In the genomic region with DNA sequence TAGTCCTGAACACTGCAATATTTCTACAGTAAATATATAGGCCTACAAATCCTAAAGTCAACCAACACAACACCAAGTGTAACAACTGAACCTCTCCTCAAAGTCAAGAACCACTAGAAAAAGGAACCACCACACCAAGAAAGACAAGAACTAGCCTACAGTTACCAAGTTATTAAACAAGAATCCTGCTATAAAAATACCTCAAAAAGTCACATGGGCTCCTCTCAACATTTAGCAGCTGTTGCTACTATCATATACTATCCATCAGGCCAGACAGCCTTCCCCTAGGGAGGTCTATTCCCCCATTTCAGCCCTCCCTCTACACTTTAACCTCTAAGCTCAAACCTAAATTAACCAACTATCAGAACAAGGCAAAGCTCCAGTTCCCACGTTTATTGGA, we compare ENCODE assay signal across 9 mouse cellular contexts. TPM values are rescaled to one million over a fixed set of nuclear protein-coding genes. Genes with fewer than 3 reads are reported as not detected.
DNase-seq lines count a peak whose midpoint lies in the region; ATAC-seq and TF ChIP-seq lines count a peak whose summit lies in the region.
"Had no signal": no experiment of that assay in that cellular context is flagged by ENCODE, and none has a peak within 500 bp of the region (broad histone marks: within the 10 kb centered on the region; RNA-seq: fewer than 3 reads in every experiment).

No protein-coding gene starts in this region.

- WGBS in forebrain, embryonic 15.5 days: 2% methylated on average over 1 of the region's 1 CpGs
- 2% methylated on average over 1 of the region's 1 CpGs for WGBS in liver, embryonic 15.5 days (ENCODE audit: insufficient replicate concordance)

- ATAC-seq in forebrain, embryonic 15.5 days (replicated peaks): no peak
- ATAC-seq in liver, embryonic 15.5 days (ENCODE audit: insufficient read depth): no peak
- no peak for ATAC-seq in granulocyte monocyte progenitor cell, adult 5-6 weeks (replicated peaks; ENCODE audit: poor library complexity, severe bottlenecking)

- H3K4me2 ChIP-seq in CH12.LX (ENCODE audit: insufficient read depth, low read depth, poor library complexity, severe bottlenecking): peak overlapping the region; percentile 100
- peak overlapping the region; percentile 58 for H3K4me2 ChIP-seq in forebrain, embryonic 15.5 days (replicated peaks)
- peak overlapping the region; percentile 95 for H3K4me2 ChIP-seq in liver, embryonic 15.5 days

- H3K27me3 ChIP-seq in CH12.LX (replicated peaks): peaks cover 11% of the 10 kb centered on the region
- H3K27me3 ChIP-seq in forebrain, embryonic 15.5 days: no peaks in the 10 kb centered on the region
- peaks cover 21% of the 10 kb centered on the region for H3K27me3 ChIP-seq in liver, embryonic 15.5 days

- intact Hi-C loops in gastrocnemius, adult 2 months (cut with DNase I): loop anchor here (2.0 to 5.0 kb wide), 2 partner anchors 43 to 67 kb away; a partner anchor contains a TSS

- in situ Hi-C loops in CH12.LX (cut with MboI; ENCODE audit: low pct_ligation_motif_present, low pct_unique_long_range_greater_than_20kb, low sequenced_read_pairs): loop anchor here (5.0 kb wide), 1 partner anchor 42 kb away; no protein-coding TSS in a partner anchor

- peaks cover 0 to 23% of the 10 kb centered on the region in 2 experiments; a peak in 2 of 4 replicates for H3K4me1 ChIP-seq in CH12.LX (ENCODE audit: control insufficient read depth in 1 of 2, insufficient read depth in 2 of 2)
- H3K4me1 ChIP-seq in forebrain, embryonic 15.5 days: peaks cover 33% of the 10 kb centered on the region
- H3K4me1 ChIP-seq in liver, embryonic 15.5 days (replicated peaks): peaks cover 38% of the 10 kb centered on the region

- TF ChIP-seq EP300 in CH12.LX (IDR thresholded peaks at IDR 0.05; ENCODE audit: low read length): no peak

- H3K9me3 ChIP-seq in CH12.LX (replicated peaks; ENCODE audit: low read length): no peaks in the 10 kb centered on the region
- H3K9me3 ChIP-seq in forebrain, embryonic 15.5 days: no peaks in the 10 kb centered on the region
- no peaks in the 10 kb centered on the region for H3K9me3 ChIP-seq in liver, embryonic 15.5 days (replicated peaks)

- H3K79me2 ChIP-seq in CH12.LX (replicated peaks; ENCODE audit: control insufficient read depth, extremely low read depth, insufficient read depth, poor library complexity, severe bottlenecking): peaks cover 48% of the 10 kb centered on the region

- H3K36me3 ChIP-seq in CH12.LX (replicated peaks in 1 of 2; ENCODE audit: control insufficient read depth in 1 of 2, insufficient read depth in 1 of 2, low read length in 1 of 2): peaks cover 5 to 33% of the 10 kb centered on the region in 2 experiments
- peaks cover 19% of the 10 kb centered on the region for H3K36me3 ChIP-seq in forebrain, embryonic 15.5 days
- H3K36me3 ChIP-seq in liver, embryonic 15.5 days (replicated peaks): peaks cover 31% of the 10 kb centered on the region

- H3K27ac ChIP-seq in gastrocnemius, adult 2 months: peak overlapping the region; percentile 99
- no peak overlapping the region for H3K27ac ChIP-seq in CH12.LX (ENCODE audit: insufficient read depth, low read depth)
- no peak overlapping the region for H3K27ac ChIP-seq in forebrain, embryonic 15.5 days (replicated peaks)
- no peak overlapping the region for H3K27ac ChIP-seq in liver, embryonic 15.5 days (replicated peaks)

- peak overlapping the region; percentile 96 for H3K4me3 ChIP-seq in gastrocnemius, adult 2 months
- H3K4me3 ChIP-seq in CH12.LX (replicated peaks in 1 of 3; ENCODE audit: low read depth in 2 of 3, low read length in 2 of 3, poor library complexity in 1 of 3): peak overlapping the region; percentile 59 to 97 (median 69)
- peak overlapping the region; percentile 83 for H3K4me3 ChIP-seq in forebrain, embryonic 15.5 days
- peak overlapping the region; percentile 98 for H3K4me3 ChIP-seq in liver, embryonic 15.5 days (replicated peaks)

- no peak for DNase-seq in gastrocnemius, adult 2 months
- no peak for DNase-seq in gastrocnemius, adult 8-10 months (ENCODE audit: low spot score in 2 of 2)
- no peak for DNase-seq in CH12.LX (ENCODE audit: extremely low read depth)
- DNase-seq in spleen, postnatal 10 days (ENCODE audit: low spot score in 2 of 2): no peak
- DNase-seq in kidney, adult 9 months: no peak
- DNase-seq: cerebellum, postnatal 10 days had no signal

- no peak for TF ChIP-seq RAD21 in CH12.LX (IDR thresholded peaks at IDR 0.05; ENCODE audit: low read depth, low read length)

- H3K9ac ChIP-seq in CH12.LX (ENCODE audit: insufficient read depth, low read depth): peak overlapping the region; percentile 99
- H3K9ac ChIP-seq in forebrain, embryonic 15.5 days (replicated peaks): peak overlapping the region; percentile 82
- H3K9ac ChIP-seq in liver, embryonic 15.5 days: peak overlapping the region; percentile 26

- no peak for TF ChIP-seq CTCF in gastrocnemius, adult 2 months (IDR thresholded peaks at IDR 0.05)
- no peak for TF ChIP-seq CTCF in CH12.LX (conservative IDR thresholded peaks at IDR 0.05 in 1 of 2, IDR thresholded peaks at IDR 0.05 in 1 of 2; ENCODE audit: low read depth in 2 of 2, low read length in 2 of 2)

- TF ChIP-seq POLR2A in CH12.LX (IDR thresholded peaks at IDR 0.05; ENCODE audit: low read depth, low read length): no peak

- dilution Hi-C loops in CH12.LX (cut with MboI; ENCODE audit: extremely low pct_ligation_motif_present, extremely low pct_unique_long_range_greater_than_20kb, low sequenced_read_pairs): no loop called here

TF ChIP-seq in CH12.LX, 34 proteins besides CTCF, POLR2A, EP300 and RAD21:
- no peak for TF ChIP-seq ZMIZ1 (IDR thresholded peaks at IDR 0.05; ENCODE audit: low read depth, low read length)
- TF ChIP-seq KAT2A (IDR thresholded peaks at IDR 0.05; ENCODE audit: insufficient replicate concordance, low read length): no peak
- TF ChIP-seq E2F4 (IDR thresholded peaks at IDR 0.05; ENCODE audit: insufficient replicate concordance, low read depth, low read length): no peak
- TF ChIP-seq USF2 (conservative IDR thresholded peaks at IDR 0.05; ENCODE audit: low read depth, low read length): no peak
- TF ChIP-seq TBP (conservative IDR thresholded peaks at IDR 0.05; ENCODE audit: low read depth, low read length): no peak
- TF ChIP-seq ETS1 (conservative IDR thresholded peaks at IDR 0.05; ENCODE audit: low read depth, low read length): no peak
- TF ChIP-seq IRF4 (IDR thresholded peaks at IDR 0.05; ENCODE audit: low read depth, low read length): no peak

RNA-seq across cellular contexts. Expression of a gene that starts 2.3 kb away (rescaled TPM):
- 10 to 100 TPM; 59.4 to 65.0 TPM for total RNA-seq in gastrocnemius, adult 2 months (2021)
- total RNA-seq in gastrocnemius, adult 8-10 months (2022): 10 to 100 TPM; 52.7 to 75.6 (median 65.9) TPM
- total RNA-seq in CH12.LX (2012; rRNA removed) (102 and 141 TPM in 2 replicates), CH12.LX (2014; rRNA removed) (227 and 267 TPM in 2 replicates)
- 213 and 267 TPM in 2 replicates for polyA plus RNA-seq in CH12.LX (2012; ENCODE audit: insufficient read length, low read depth)
- 120 and 123 TPM in 2 replicates for polyA plus RNA-seq in forebrain, embryonic 15.5 days (2015; fragmentation: Nextera tagmentation; extraction: Ambion mirVana)
- polyA plus RNA-seq in liver, embryonic 15.5 days (2015; fragmentation: Nextera tagmentation; extraction: Ambion mirVana): 28.9 and 33.1 TPM in 2 replicates
- total RNA-seq in granulocyte monocyte progenitor cell, adult 5-6 weeks (2014; fragmentation: Nextera tagmentation): 231 and 250 TPM in 2 replicates
- 274 and 276 TPM in 2 replicates for total RNA-seq in granulocyte monocyte progenitor cell, adult 5-6 weeks (2017)

RNA-seq across cellular contexts. Expression of a gene that starts 23.7 kb away (rescaled TPM):
- total RNA-seq in gastrocnemius, adult 2 months (2021): not detected
- 1 to 10 TPM in 1 of 4 experiments, under 1 TPM in 1, not detected in 2; 0.56 to 1.2 TPM for total RNA-seq in gastrocnemius, adult 8-10 months (2022)
- total RNA-seq in CH12.LX (2012; rRNA removed) (0.67 TPM in 1 of 2 replicates, not detected in the other), CH12.LX (2014; rRNA removed) (not detected in 2 replicates)
- polyA plus RNA-seq in CH12.LX (2012; ENCODE audit: insufficient read length, low read depth): 3.9 and 9.4 TPM in 2 replicates
- polyA plus RNA-seq in forebrain, embryonic 15.5 days (2015; fragmentation: Nextera tagmentation; extraction: Ambion mirVana): 0.57 and 0.69 TPM in 2 replicates
- 0.18 and 0.35 TPM in 2 replicates for polyA plus RNA-seq in liver, embryonic 15.5 days (2015; fragmentation: Nextera tagmentation; extraction: Ambion mirVana)
- not detected in 2 replicates for total RNA-seq in granulocyte monocyte progenitor cell, adult 5-6 weeks (2014; fragmentation: Nextera tagmentation)
- not detected in 2 replicates for total RNA-seq in granulocyte monocyte progenitor cell, adult 5-6 weeks (2017)

RNA-seq across cellular contexts. Expression of a gene that starts 41.4 kb away (rescaled TPM):
- 10 to 100 TPM; 13.1 to 17.9 TPM for total RNA-seq in gastrocnemius, adult 2 months (2021)
- total RNA-seq in gastrocnemius, adult 8-10 months (2022): 10 to 100 TPM; 11.6 to 15.4 (median 13.9) TPM
- total RNA-seq in CH12.LX (2012; rRNA removed): 8.0 and 8.7 TPM in 2 replicates
- 13.9 and 17.4 TPM in 2 replicates for total RNA-seq in CH12.LX (2014; rRNA removed)
- 10.0 and 10.6 TPM in 2 replicates for polyA plus RNA-seq in CH12.LX (2012; ENCODE audit: insufficient read length, low read depth)
- 26.2 and 27.7 TPM in 2 replicates for polyA plus RNA-seq in forebrain, embryonic 15.5 days (2015; fragmentation: Nextera tagmentation; extraction: Ambion mirVana)
- polyA plus RNA-seq in liver, embryonic 15.5 days (2015; fragmentation: Nextera tagmentation; extraction: Ambion mirVana): 9.7 and 11.0 TPM in 2 replicates
- total RNA-seq in granulocyte monocyte progenitor cell, adult 5-6 weeks (2014; fragmentation: Nextera tagmentation): 39.3 and 45.3 TPM in 2 replicates
- 18.1 and 18.9 TPM in 2 replicates for total RNA-seq in granulocyte monocyte progenitor cell, adult 5-6 weeks (2017)

Comparison
In these comparisons a context has a peak if more than half of its experiments do, and no peak if none do; other contexts are left out.
1. H3K9ac ChIP-seq: peak in every context shown above with its lines; median percentile 99 in CH12.LX; 82 in forebrain, embryonic 15.5 days; 26 in liver, embryonic 15.5 days.